Mouse (Mus musculus): Measurements from ENCODE around the gene Rasal1. TPM values are rescaled to one million over a fixed set of nuclear protein-coding genes. Genes with fewer than 3 reads are reported as not detected.

Gene Rasal1
- 1.3 and 1.7 TPM in 2 replicates for polyA plus RNA-seq (2012; rRNA removed)

DNA sequence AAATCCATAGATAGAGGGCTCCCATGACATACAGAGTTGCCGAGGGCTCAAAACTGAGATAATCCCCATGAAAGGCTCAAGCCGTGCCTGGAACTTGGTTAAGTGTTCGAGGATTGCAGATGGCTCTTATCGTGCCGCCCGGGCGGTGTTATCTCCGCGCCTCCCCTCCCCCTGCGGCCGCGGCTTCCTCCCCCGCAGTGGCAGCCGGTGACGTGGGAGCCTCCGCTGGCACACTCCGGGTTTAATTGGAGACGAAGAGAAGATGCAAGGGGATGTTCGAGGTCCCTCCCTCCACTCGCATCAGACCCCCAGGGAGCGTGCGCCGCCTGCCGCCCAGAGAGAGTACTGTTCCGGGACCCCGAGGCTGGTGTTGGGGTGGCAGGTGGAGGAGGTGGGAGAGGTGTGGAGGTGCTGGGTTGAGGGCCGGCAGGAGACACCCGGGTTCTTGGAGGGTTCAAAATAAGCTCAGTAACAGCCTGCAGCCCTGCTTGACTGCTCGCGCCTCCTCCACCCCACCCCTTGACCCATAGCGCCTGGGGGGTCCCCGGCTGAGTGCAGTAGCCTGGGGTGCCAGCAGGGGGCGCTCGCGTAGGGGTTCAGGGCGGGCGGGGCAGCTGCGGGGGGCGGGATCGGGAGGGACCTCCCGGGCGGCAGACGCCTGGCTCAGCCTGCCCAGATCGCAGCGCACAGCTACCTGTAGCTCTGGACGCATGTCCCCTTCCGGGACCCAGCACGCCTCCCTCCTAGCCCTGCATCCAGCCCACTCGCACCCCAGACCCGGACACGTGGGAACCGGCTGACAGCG, at the start of gene Rasal1:
Rasal1 (plus strand) TSS at position 244 of the 805 bp plus-strand sequence.

GRCm38 (mm10) chr5:120612442-120612821, 36.2 kb upstream of the Rasal1 start, which contains the start of the genes Rita1 and Ddx54:
Gene Rita1, minus strand, starts transcription at chr5:120612589.
Gene Ddx54, plus strand, starts transcription at chr5:120612739.

DNA sequence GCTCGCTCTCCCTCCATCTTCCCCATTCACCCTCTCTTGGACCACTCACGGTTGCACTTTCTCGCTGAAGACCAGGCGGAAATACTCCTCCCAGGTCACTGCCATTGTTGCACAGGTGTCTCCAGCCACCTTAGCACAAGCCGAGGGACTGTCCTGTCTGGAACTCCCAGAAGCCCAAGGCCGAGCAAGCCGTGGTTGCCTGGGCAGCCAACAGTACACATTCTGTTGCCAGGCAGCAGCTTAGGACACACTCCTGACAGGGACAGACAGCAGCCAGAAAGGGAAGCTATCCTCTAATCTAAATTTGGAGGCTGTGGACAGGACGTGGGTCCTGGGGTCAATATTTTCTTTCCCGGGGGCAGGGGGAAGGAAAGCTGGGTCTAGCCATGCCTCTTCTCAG, 14.5 kb upstream of the Rasal1 start, which contains the start of gene Cfap73:
Cfap73 (minus strand) TSS at position 105 of the 400 bp plus-strand sequence.

GRCm38 (mm10) chr5:120711827-120712226, 63.2 kb downstream of the Rasal1 start, which contains the start of gene Dtx1:
Gene Dtx1, minus strand, starts transcription at chr5:120711927.

Other genes with a start within 250 kb of the Rasal1 start
- gene Lhx5, start 217.1 kb upstream of the Rasal1 start, polyA plus RNA-seq (2012; rRNA removed): not detected in 2 replicates
- gene Sdsl, start 176.0 kb upstream of the Rasal1 start, polyA plus RNA-seq (2012; rRNA removed): 29.6 and 33.0 TPM in 2 replicates
- gene Sds, start 172.3 kb upstream of the Rasal1 start, polyA plus RNA-seq (2012; rRNA removed): not detected in 2 replicates
- 32.6 and 35.6 TPM in 2 replicates for gene Plbd2, start 145.2 kb upstream of the Rasal1 start, polyA plus RNA-seq (2012; rRNA removed)
- 80.1 and 114 TPM in 2 replicates for gene Slc8b1, start 137.6 kb upstream of the Rasal1 start, polyA plus RNA-seq (2012; rRNA removed)
- gene Tpcn1, start 60.1 kb upstream of the Rasal1 start, polyA plus RNA-seq (2012; rRNA removed): 124 and 167 TPM in 2 replicates
- gene Iqcd, start 59.8 kb upstream of the Rasal1 start, polyA plus RNA-seq (2012; rRNA removed): 1.1 and 1.3 TPM in 2 replicates
- 33.9 and 38.2 TPM in 2 replicates for gene Rita1, start 36.2 kb upstream of the Rasal1 start, polyA plus RNA-seq (2012; rRNA removed)
- 57.7 and 58.7 TPM in 2 replicates for gene Ddx54, start 36.1 kb upstream of the Rasal1 start, polyA plus RNA-seq (2012; rRNA removed)
- gene Cfap73, start 14.6 kb upstream of the Rasal1 start, polyA plus RNA-seq (2012; rRNA removed): not detected in 2 replicates
- 11.0 and 12.4 TPM in 2 replicates for gene Dtx1, start 63.1 kb downstream of the Rasal1 start, polyA plus RNA-seq (2012; rRNA removed)
- 1.8 and 2.3 TPM in 2 replicates for gene Oas2, start 101.0 kb downstream of the Rasal1 start, polyA plus RNA-seq (2012; rRNA removed)
- 5.1 and 5.4 TPM in 2 replicates for gene Oas3, start 128.8 kb downstream of the Rasal1 start, polyA plus RNA-seq (2012; rRNA removed)
- gene Oas1e, start 146.7 kb downstream of the Rasal1 start, polyA plus RNA-seq (2012; rRNA removed): not detected in 2 replicates
- gene Oas1c, start 163.7 kb downstream of the Rasal1 start, polyA plus RNA-seq (2012; rRNA removed): 1.4 and 2.3 TPM in 2 replicates
- not detected in 2 replicates for gene Oas1f, start 198.6 kb downstream of the Rasal1 start, polyA plus RNA-seq (2012; rRNA removed)
- not detected in 2 replicates for gene Oas1h, start 212.6 kb downstream of the Rasal1 start, polyA plus RNA-seq (2012; rRNA removed)
- gene Oas1g, start 238.8 kb downstream of the Rasal1 start, polyA plus RNA-seq (2012; rRNA removed): 24.1 and 25.3 TPM in 2 replicates

Data from colon, adult 2 months (tissue).